Mouse (Mus musculus): Measurements from ENCODE around the gene Aes.

Aes gene

GRCm38 (mm10) chr10:81559163-81559626 lies at the start of gene Aes:
Gene Aes, plus strand, starts transcription at chr10:81559488.
- peak; percentile 87 to 91 for DNase-seq

DNA sequence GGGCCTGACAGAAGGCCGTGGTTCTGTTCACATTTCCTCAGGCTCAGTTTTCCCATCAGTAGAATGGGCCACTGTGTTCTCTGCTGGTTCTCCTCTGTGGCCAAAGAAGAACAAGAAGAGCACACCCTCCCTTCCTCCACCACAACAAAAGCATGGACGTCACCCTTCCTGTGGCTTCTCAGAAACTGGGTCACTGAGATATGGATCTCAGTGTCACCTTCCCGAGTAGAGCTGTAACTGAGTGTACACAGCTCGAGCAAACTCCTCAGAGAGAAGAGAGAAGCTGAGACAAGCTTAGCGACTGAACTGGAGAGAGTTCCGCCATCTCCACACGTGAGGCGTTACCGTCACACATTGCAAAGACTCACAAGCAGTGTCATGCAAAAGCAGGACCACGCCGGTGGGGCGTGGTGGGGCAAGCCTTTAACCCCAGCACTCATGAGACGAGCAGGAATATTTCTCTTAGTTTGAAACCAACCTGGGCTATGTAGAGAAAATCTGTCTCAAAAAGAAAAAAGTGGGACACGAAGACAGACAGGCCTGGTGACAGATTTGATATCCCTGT lies 49.0 kb upstream of the Aes start:
- no peak for DNase-seq

- DNase-seq: no peak
Observed at GRCm38 (mm10) chr10:81513798-81514197, 45.5 kb upstream of the Aes start.

GRCm38 (mm10) chr10:81517227-81517626 lies 42.1 kb upstream of the Aes start:
- no peak for DNase-seq

DNA sequence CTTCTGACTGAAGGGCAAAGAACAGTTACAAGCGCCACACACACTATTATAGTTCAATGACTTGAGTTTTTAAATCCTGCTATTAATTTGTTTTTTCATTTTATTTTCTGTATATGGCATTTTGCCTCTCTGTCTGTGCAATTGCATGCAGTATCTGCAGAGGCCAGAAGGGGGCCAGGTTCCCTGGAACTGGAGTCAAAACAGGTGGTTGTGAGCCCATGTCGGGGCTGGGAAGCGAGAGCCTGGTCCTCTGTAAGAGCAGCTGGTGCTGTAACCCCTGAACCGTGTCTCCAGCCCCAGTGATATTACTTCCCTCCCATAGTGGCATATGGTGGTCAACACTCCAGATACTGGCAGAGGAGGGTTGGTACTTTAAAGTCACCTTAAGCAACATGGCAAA lies 40.7 kb upstream of the Aes start:
- DNase-seq: peak; percentile 84 to 89

GRCm38 (mm10) chr10:81519227-81519977 lies 39.9 kb upstream of the Aes start:
- DNase-seq: no peak

DNA sequence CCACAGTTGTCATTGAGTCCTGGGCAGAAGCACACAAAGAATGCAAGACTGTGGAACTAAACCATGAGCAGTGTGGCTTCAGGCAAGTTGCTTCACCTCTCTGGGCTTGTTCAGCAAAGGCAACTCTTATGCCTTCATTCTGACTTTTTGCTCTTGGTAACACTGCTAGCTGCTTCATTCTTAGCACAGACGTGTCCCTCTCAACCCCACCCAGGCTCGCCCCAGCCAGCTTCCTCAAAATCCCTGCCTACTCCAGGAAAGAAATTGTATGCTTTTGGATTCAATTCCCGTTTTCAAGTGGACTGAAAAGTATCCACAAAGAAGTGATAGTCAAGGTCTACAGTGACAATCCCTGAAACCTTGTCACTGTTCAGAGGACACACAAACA lies 39.3 kb upstream of the Aes start:
- DNase-seq: no peak

DNA sequence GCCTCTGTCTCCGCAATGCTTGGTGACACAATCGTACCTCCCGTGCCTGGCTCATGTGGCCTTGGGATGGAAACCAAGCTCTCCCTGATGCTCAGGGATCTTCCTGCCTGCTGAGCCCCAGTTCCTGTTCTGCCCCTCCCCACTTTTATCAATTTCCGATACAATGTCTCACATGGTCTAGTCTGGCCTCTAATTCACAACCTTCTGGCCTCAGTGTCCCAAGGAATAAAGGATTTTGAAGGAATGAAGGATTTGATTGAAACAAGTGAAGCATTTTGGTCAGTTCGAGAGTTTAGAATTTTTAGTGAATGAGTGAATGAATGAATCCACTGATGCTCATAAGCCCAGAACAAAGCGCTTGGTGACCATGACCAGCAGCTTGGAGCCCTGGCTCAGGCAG lies 36.1 kb upstream of the Aes start:
- DNase-seq: no peak

- DNase-seq: no peak
Observed at GRCm38 (mm10) chr10:81523570-81523969, 35.7 kb upstream of the Aes start.

DNA sequence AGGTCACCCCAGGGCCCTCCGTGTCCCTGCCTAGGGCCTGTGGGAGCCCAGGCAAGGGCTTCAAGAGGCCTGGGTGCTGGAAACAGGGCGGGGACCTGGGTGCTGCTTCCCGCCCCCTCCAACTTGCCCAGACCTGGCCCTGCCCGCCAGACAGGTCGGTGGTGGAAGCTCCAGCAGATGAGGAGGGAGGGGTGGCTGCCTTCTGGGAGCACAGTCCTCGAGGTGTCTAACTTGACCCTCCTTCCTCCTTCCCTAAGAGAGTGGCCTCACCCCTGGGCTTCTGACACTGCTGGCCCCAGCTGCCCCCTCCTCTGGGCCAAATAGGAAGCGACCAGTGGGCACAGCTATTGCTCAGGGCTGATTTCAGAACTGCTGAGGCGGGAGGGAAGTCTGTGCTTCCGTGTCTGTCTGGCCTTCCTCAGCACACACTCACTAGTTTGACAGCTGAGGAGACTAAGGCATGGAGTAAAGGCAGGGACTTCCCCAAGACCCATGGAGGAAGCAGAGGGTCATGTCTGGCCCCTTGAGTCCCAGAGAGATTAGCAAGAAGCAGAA lies 35.2 kb upstream of the Aes start, which contains the start of gene Gna15:
TSS of gene Gna15 (minus strand) at position 175 of the 555 bp plus-strand sequence.
- DNase-seq: no peak

GRCm38 (mm10) chr10:81525017-81525694 lies 34.1 kb upstream of the Aes start:
- DNase-seq: no peak

DNA sequence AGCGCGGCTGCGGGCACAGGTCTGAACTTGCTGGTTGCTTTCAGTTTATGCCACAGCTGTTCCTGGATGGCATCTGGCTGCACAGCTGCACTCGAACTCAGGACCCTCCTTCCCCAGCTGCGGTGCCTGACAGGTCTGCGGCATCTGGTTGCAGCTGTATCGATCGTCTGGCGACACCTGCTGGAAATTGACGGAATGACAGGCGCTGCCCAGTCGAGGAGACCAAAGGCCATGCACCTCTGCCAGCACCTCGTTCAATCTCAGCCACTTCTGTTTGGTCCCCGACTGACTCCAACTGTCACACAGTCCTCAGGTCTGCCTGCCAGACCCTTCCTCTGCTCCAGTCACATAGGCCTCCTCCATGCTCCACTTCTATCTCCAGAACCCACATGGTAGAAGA lies 32.5 kb upstream of the Aes start:
- peak; percentile 80 to 85 for DNase-seq

- DNase-seq: no peak
Observed at GRCm38 (mm10) chr10:81534826-81535225, 24.5 kb upstream of the Aes start.

GRCm38 (mm10) chr10:81536734-81537133 lies 22.6 kb upstream of the Aes start:
- peak; percentile 63 to 78 for DNase-seq

DNA sequence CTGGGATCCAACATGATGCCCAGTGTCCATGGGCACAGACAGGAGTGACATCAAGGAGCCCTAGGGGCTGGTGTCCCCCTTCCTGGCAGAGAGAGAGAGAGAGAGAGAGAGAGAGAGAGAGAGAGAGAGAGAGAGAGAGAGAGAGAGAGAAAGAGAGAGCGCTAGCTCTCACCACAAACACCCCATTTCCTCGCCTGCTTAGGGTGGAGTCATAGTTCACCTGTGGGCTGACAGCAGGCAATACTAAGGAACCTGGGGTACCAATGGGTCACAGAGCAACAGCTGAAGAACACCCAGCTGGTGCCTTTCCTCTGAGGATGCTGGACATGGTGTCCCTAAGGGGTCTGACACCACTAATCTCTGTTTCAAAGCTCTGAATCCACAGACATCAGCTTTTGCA lies 21.9 kb upstream of the Aes start:
- DNase-seq: no peak

- DNase-seq: no peak
Observed at GRCm38 (mm10) chr10:81538321-81539048, 20.8 kb upstream of the Aes start.

DNA sequence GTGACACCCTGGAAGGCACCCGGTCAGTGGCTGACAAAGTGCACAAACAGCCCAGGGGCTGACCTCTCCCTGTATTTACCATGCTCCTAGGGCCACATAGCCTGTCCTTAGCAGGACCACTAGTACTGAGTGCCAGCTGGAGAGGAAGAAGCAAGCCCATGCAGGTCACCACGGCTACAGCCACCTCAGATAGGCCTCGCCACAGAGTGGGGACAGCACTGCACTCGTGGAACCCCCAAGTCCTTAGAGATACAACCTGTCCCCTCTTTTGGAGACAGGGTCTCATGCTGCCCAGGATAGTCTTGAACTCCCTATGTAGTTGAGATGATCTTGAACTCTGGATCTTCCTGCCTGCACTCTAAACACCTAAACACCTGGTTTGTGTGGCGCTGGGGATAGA lies 17.9 kb upstream of the Aes start:
- DNase-seq: no peak

- DNase-seq: no peak
Observed at GRCm38 (mm10) chr10:81541803-81542202, 17.5 kb upstream of the Aes start.

DNA sequence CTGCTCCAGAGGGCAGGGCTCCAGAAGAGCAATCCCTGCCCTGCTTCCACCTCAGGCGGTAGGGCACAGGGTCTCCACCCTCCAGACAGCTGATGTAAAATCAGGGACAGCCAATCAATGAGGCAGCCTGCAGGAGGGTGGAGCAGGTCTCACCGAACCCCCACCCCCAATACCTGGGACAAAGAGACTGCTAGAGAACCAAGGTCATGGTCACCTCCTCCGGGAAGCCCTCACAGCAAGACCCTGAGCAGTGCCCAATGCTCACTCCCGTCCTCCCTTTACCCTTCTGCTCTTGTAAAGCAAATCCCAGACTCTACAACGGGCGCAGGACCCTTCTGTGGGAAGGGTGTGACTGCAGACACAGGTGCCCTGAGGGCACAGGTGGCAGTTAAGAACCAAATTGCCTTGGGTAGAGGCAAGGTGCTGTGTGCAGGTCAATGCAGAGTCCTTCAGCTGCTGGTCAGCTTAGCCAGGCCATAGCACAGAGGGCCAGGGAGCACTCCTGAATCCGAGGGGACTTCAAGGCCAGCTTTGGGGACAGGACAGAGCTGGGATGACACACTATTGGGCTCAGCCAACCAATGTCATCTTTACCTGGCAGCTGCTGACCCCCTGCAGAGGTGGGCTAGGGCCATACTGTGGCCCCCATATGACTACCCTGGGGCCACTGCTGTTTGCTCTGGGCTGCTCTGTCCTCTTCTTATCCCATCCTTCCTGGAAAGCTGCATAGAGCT lies 16.4 kb upstream of the Aes start:
- no peak for DNase-seq

DNA sequence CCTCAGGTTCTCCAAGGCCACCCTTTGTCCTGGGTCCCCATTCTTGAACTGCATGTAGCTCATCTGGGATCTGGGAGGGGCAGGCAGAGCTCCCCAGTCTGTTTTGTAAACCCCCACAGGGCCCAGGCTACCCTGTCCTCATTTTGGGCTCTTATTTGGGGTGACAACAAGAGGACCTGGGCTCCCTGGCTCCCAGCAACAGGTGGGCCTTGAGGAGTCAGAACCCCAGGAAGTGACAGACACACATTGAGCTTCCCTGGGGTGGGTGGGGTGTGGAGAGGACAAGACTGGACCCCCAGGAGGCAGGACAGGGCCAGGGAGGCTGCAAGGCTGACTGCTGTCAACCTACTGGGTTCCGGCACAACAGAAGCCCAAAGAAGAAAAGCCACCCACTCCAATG lies 15.7 kb upstream of the Aes start:
- peak in 1 of 2 experiments; percentile 56 for DNase-seq

DNA sequence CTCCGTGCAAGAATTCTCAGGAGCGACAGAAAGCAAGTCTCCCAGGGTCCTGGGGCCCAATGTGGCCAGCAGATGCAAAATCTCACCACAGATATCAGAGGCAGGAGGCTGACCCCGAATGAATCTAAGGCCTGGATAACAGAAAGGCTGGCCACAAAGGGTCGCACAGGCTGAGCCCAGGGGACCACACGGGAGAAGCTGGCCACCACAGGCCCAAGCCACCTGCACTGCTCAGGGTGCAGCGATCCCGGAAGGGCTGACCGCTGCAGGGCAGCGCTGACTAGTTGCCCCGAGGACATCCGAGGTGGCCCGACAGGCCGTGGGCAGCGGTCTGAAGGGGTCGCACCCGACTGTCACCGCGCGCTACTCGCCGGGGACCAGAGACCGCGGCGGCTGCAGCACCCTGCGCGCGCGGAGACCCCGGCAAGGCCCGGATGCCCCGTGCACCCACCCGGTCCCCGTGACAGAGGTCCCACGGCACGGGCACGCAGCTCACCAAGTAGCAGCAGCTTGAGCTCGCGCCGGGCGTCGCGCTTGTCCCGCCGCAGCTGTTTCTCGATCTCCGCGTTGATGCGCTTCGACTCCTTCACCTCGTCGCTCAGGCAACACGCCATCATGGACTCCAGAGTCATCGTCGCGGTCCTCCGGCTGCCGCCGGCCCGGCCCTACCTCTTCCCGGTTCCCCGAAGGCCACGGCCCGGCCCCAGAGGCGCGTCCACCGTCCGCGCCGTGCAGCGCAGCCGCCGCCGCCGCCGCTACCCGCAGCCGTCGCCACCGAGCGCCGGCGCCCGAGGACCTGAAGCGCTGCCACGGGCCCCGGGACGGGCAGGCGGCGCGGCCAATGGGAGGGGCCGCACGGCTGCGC lies 14.8 kb upstream of the Aes start:
- DNase-seq: no peak
